Mouse (Mus musculus) layer of hippocampus, adult 8-10 months (tissue): ENCODE data around the gene Olfr307. TPM values are rescaled to one million over a fixed set of nuclear protein-coding genes. Genes with fewer than 3 reads are reported as not detected.
"Not testable (repeated sequence)": the region's sequence is repeated elsewhere in the genome, so short reads cannot be mapped to it uniquely, and the experiment has no call there.

Experiments
- DNase-seq, 2 experiments: peaks; one replicate each; pipeline ENCODE4 v3.0.0; 2022; ENCODE audit warnings: low spot score in 2 of 2
- microRNA-seq, 2 experiments: library from miRNA; unstranded; fragments of <30 nt; microRNA quantifications; one replicate each; pipeline ENCODE4 v1.2.0; 2022
- total RNA-seq, 4 experiments: library from RNA; stranded (reverse); gene quantifications; 2 replicates each; pipeline ENCODE4 v1.2.4; 2022

Gene Olfr307
- not detected for total RNA-seq

DNA sequence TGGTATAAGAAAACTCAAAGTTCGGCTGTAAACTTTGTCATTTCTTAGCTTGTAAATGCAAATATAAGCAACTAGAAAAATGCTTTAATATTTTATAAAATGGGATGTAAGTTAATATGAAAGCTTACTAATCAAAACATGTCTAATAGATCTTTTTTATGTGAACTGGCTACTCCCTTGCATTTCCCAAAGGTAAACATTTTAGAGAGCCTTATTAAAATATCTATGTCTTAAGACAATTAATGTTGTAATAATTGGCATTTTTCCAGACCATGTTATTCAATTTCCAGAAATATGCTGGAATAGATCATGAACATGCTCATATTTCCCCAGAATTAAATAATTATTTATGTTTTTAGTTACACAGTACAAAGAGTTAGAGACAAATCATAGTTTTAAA, at the start of gene Olfr307:
TSS of gene Olfr307 (minus strand) at position 101 of the 400 bp plus-strand sequence.
- no peak for DNase-seq

GRCm38 (mm10) chr7:86386558-86386957, 49.2 kb upstream of the Olfr307 start, which contains the start of gene Olfr304:
TSS of gene Olfr304 (minus strand) at chr7:86386658.
- DNase-seq: no peak

- no peak for DNase-seq
These were observed 48.4 kb upstream of the Olfr307 start for GRCm38 (mm10) chr7:86385769-86386168.

DNA sequence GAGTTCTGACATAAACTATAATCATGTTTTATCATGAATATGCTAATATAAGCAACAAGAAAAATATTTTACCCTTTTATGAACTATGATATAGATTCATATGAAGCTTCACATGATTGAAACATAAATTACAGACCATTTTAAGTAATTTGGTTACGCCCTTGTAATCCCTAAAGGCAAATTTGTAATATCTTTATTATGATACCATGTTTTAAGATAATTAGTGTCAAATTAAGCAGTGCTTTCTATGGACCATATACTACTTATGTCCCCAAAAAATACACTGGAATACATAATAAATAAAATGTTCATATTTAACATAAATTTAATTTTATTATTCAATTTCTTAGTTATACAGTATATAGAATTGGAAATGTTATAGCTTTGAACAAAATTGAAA, 29.4 kb upstream of the Olfr307 start, which contains the start of gene Olfr305:
TSS of gene Olfr305 (minus strand) at position 101 of the 400 bp plus-strand sequence.
- no peak for DNase-seq

DNA sequence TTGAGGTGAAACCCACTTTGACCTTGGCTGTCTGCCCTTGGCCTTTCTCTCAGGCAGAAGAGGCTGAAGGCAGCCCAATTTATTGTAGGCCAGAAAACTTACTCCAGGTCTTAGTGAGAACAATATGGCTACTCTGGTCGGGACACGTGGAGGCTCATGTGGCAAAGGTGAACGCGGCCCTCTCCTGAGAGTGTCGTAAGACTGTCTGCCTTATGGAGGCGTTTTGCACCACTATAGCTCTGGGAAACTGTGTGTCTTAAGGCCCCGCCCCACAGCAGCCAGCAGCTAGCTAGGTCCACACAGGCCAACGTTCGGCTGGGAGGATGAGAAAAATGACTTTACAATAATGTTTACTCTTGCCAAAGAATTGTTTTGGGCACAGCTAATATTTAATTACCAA, 8.9 kb upstream of the Olfr307 start:
- not testable (repeated sequence) for DNase-seq

DNA sequence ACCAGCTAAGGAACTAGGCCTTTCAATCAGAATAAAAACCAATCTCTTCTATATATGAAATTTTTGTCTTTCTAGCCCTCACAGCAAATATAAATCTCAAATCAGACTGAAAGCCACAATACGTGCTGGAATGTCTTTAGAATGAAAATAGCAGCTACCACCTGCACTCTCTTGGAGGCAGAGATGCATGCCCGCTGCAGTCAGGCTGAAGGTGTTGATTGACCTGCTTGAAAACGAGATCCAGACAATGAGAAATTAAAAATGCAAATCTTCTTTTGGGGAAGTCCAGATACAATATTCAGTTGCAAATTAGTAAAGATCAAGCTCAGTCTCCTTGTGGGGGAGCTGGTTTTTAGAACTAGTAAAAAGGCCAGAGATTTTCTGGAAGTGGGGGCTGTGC, 6.9 kb upstream of the Olfr307 start:
- DNase-seq: no peak

GRCm38 (mm10) chr7:86342881-86343565, 5.6 kb upstream of the Olfr307 start:
- DNase-seq: no peak

- no peak for DNase-seq
These were observed 11.9 kb downstream of the Olfr307 start, which contains the start of gene Olfr308 for GRCm38 (mm10) chr7:86325530-86325929. TSS of gene Olfr308 (minus strand) at chr7:86325630.

DNA sequence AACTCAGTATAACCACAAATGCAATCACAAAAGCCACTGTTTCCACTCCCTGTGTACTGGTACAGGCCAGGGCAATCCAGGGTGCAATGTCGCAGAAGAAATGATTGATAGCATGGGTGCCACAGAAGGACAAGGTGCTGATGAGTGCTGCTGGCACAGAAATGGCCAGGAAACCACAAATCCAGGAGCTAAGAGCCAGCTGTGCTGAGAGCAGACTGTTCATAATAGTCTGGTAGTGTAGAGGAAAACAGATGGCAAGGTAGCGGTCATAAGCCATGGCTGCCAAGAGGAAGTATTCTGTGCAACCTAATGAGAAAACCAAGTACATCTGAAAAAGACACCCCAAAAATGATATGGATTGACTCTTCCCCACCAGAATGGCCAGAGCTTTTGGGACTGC, 16.1 kb downstream of the Olfr307 start:
- DNase-seq: no peak

DNA sequence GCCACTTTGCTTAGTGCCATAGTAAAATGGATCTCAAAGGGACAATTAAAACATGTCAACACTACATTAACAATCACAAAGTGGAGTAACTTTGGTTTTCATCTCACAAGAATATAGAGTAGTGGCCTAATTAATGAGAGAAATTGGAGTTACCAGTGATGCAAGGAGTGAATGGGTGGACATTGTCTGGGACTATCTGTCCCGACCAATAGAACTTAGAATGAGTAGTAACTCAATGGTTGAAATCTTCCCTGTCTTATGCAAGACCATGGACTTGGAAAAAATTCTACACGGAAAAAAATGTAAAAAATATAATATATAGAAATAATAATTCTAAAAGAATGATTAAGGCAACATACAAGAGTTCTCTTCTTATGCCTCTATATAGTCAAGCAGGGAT, 23.8 kb downstream of the Olfr307 start, which contains the start of gene Olfr309:
TSS of gene Olfr309 (minus strand) at position 101 of the 400 bp plus-strand sequence.
- no peak for DNase-seq

Small RNA genes lying within 50 kb of the gene (microRNA-seq; reads per million reads assigned to microRNA genes)
- gene Gm23192: 0 reads per million in 2 experiments

Other genes with a start within 250 kb of the Olfr307 start
- gene Vmn2r75, start 165.8 kb downstream of the Olfr307 start, total RNA-seq: not detected
- not detected for gene Vmn2r76, start 91.3 kb downstream of the Olfr307 start, total RNA-seq
- not detected for gene Olfr310, start 60.4 kb downstream of the Olfr307 start, total RNA-seq
- gene Olfr309, start 23.9 kb downstream of the Olfr307 start, total RNA-seq: not detected
- gene Olfr308, start 12.0 kb downstream of the Olfr307 start, total RNA-seq: not detected
- gene Olfr305, start 29.3 kb upstream of the Olfr307 start, total RNA-seq: not detected
- not detected for gene Olfr304, start 49.1 kb upstream of the Olfr307 start, total RNA-seq
- not detected for gene Olfr303, start 60.2 kb upstream of the Olfr307 start, total RNA-seq
- not detected for gene Olfr301, start 66.3 kb upstream of the Olfr307 start, total RNA-seq
- not detected for gene Olfr299, start 122.3 kb upstream of the Olfr307 start, total RNA-seq
- gene Olfr298, start 154.9 kb upstream of the Olfr307 start, total RNA-seq: not detected
- not detected for gene Olfr297, start 182.4 kb upstream of the Olfr307 start, total RNA-seq
- gene Olfr295, start 246.3 kb upstream of the Olfr307 start, total RNA-seq: not detected